Mouse (Mus musculus): ENCODE data around the gene Spsb1. TPM values are rescaled to one million over a fixed set of nuclear protein-coding genes. Genes with fewer than 3 reads are reported as not detected.

The Spsb1 gene
- total and polyA plus RNA-seq, 3 experiments = 0.04 to 0.19 (median 0.07) TPM

GRCm38 (mm10) chr4:149983921-149984645, 29.2 kb upstream of the Spsb1 start:
- Histone ChIP-seq H3K9ac (ENCODE audit: insufficient read depth, low read depth) (no peak overlapping the region), H3K27ac (ENCODE audit: insufficient read depth, low read depth) (no peak overlapping the region), H3K4me1 (ENCODE audit: control insufficient read depth in 1 of 2, insufficient read depth in 2 of 2) (peaks cover 4 to 33% of the 10 kb centered on the region in 2 experiments; a peak in 3 of 4 replicates), H3K4me3 (replicated peaks in 1 of 3; ENCODE audit: low read depth in 2 of 3, low read length in 2 of 3, poor library complexity in 1 of 3) (no peak overlapping the region), H3K4me2 (ENCODE audit: insufficient read depth, low read depth, poor library complexity, severe bottlenecking) (no peak overlapping the region), H3K9me3 (replicated peaks; ENCODE audit: low read length) (no peaks in the 10 kb centered on the region), H3K79me2 (replicated peaks; ENCODE audit: control insufficient read depth, extremely low read depth, insufficient read depth, poor library complexity, severe bottlenecking) (no peaks in the 10 kb centered on the region; the same call in 1 of the 2 replicates), H3K36me3 (replicated peaks in 1 of 2; ENCODE audit: control insufficient read depth in 1 of 2, insufficient read depth in 1 of 2, low read length in 1 of 2) (peaks cover 55 to 81% of the 10 kb centered on the region in 2 experiments), H3K27me3 (replicated peaks) (no peaks in the 10 kb centered on the region)
- no peak for TF ChIP-seq POLR2AphosphoS2 (IDR thresholded peaks at IDR 0.05; ENCODE audit: low read depth, low read length)
- dilution Hi-C loops (cut with MboI; ENCODE audit: extremely low pct_ligation_motif_present, extremely low pct_unique_long_range_greater_than_20kb, low sequenced_read_pairs) (no loop called here), in situ Hi-C loops (cut with MboI; ENCODE audit: low pct_ligation_motif_present, low pct_unique_long_range_greater_than_20kb, low sequenced_read_pairs) (no loop called here)
- no peak for DNase-seq (ENCODE audit: extremely low read depth)

DNA sequence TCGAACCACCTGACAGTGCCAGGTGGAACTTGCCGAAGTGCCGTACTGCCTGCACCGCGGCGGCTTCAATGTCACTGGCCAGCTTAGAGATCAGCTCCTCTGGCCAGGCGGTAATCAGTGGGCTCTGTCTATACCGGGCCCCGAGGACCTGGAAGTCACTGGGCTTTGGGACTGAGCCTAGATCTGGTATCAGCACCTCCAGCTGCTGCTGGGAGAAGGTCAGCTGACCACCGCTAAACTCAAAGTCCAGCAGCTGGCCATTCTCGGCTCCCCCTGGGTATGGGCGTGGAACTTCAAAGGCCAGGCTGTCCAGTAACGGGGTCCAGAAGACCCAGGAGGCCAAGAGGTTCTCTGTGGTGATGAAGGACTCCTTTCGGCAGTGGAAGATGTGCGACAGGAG, 27.3 kb upstream of the Spsb1 start:
- H3K4me2 ChIP-seq (ENCODE audit: insufficient read depth, low read depth, poor library complexity, severe bottlenecking) = no peak overlapping the region
- in situ Hi-C loops (cut with MboI; ENCODE audit: low pct_ligation_motif_present, low pct_unique_long_range_greater_than_20kb, low sequenced_read_pairs) = no loop called here
- dilution Hi-C loops (cut with MboI; ENCODE audit: extremely low pct_ligation_motif_present, extremely low pct_unique_long_range_greater_than_20kb, low sequenced_read_pairs) = no loop called here
- no peaks in the 10 kb centered on the region; the same call in 1 of the 2 replicates for H3K79me2 ChIP-seq (replicated peaks; ENCODE audit: control insufficient read depth, extremely low read depth, insufficient read depth, poor library complexity, severe bottlenecking)
- TF ChIP-seq GABPA (IDR thresholded peaks at IDR 0.05; ENCODE audit: insufficient replicate concordance, low read depth, low read length) (no peak), E2F4 (IDR thresholded peaks at IDR 0.05; ENCODE audit: insufficient replicate concordance, low read depth, low read length) (no peak), CHD1 (IDR thresholded peaks at IDR 0.05; ENCODE audit: low read depth, low read length) (no peak), MAX (IDR thresholded peaks at IDR 0.05; ENCODE audit: low read length) (no peak), MEF2A (IDR thresholded peaks at IDR 0.05; ENCODE audit: borderline replicate concordance, low read depth, low read length) (no peak), MAFK (IDR thresholded peaks at IDR 0.05; ENCODE audit: insufficient replicate concordance, low read length) (no peak), ZNF384 (IDR thresholded peaks at IDR 0.05; ENCODE audit: low read depth, low read length) (no peak), HCFC1 (IDR thresholded peaks at IDR 0.05; ENCODE audit: low read depth, low read length) (no peak), TCF12 (IDR thresholded peaks at IDR 0.05; ENCODE audit: low read depth, low read length) (no peak), IRF4 (IDR thresholded peaks at IDR 0.05; ENCODE audit: low read depth, low read length) (no peak), MAZ (IDR thresholded peaks at IDR 0.05; ENCODE audit: low read depth, low read length) (no peak), POLR2AphosphoS2 (IDR thresholded peaks at IDR 0.05; ENCODE audit: low read depth, low read length) (no peak), RAD21 (IDR thresholded peaks at IDR 0.05; ENCODE audit: low read depth, low read length) (no peak), MXI1 (IDR thresholded peaks at IDR 0.05; ENCODE audit: low read depth, low read length) (no peak), NELFE (IDR thresholded peaks at IDR 0.05; ENCODE audit: low read depth, low read length) (no peak), CTCF (conservative IDR thresholded peaks at IDR 0.05 in 1 of 2, IDR thresholded peaks at IDR 0.05 in 1 of 2; ENCODE audit: low read depth in 2 of 2, low read length in 2 of 2) (no peak), SIN3A (IDR thresholded peaks at IDR 0.05; ENCODE audit: low read length) (no peak), RCOR1 (conservative IDR thresholded peaks at IDR 0.05; ENCODE audit: low read depth, low read length) (no peak), ETS1 (conservative IDR thresholded peaks at IDR 0.05; ENCODE audit: low read depth, low read length) (no peak)
- DNase-seq (ENCODE audit: extremely low read depth) = no peak
- H3K36me3 ChIP-seq (replicated peaks in 1 of 2; ENCODE audit: control insufficient read depth in 1 of 2, insufficient read depth in 1 of 2, low read length in 1 of 2) = peaks cover 55 to 78% of the 10 kb centered on the region in 2 experiments
- no peak overlapping the region for H3K27ac ChIP-seq (ENCODE audit: insufficient read depth, low read depth)
- no peak overlapping the region for H3K4me3 ChIP-seq (replicated peaks in 1 of 3; ENCODE audit: low read depth in 2 of 3, low read length in 2 of 3, poor library complexity in 1 of 3)
- H3K9ac ChIP-seq (ENCODE audit: insufficient read depth, low read depth) = no peak overlapping the region
- H3K4me1 ChIP-seq (ENCODE audit: control insufficient read depth in 1 of 2, insufficient read depth in 2 of 2) = peaks cover 0 to 19% of the 10 kb centered on the region in 2 experiments; a peak in 2 of 4 replicates
- no peaks in the 10 kb centered on the region for H3K9me3 ChIP-seq (replicated peaks; ENCODE audit: low read length)
- H3K27me3 ChIP-seq (replicated peaks) = no peaks in the 10 kb centered on the region
